Mouse (Mus musculus): Measurements from ENCODE around the gene Ccdc106. TPM values are rescaled to one million over a fixed set of nuclear protein-coding genes. Genes with fewer than 3 reads are reported as not detected.

The Ccdc106 gene
- total and polyA plus RNA-seq, 3 experiments = 0.52 to 0.81 TPM; not detected in 1

GRCm38 (mm10) chr7:5083325-5084105 is 63.2 kb downstream of the Ccdc106 start:
- H3K9me3 ChIP-seq (replicated peaks; ENCODE audit: low read length) = no peaks in the 10 kb centered on the region
- H3K36me3 ChIP-seq (replicated peaks in 1 of 2; ENCODE audit: control insufficient read depth in 1 of 2, insufficient read depth in 1 of 2, low read length in 1 of 2) = peaks cover 32 to 53% of the 10 kb centered on the region in 2 experiments
- peak overlapping the region; percentile 99 for H3K27ac ChIP-seq (ENCODE audit: insufficient read depth, low read depth)
- no peaks in the 10 kb centered on the region for H3K27me3 ChIP-seq (replicated peaks)
- in situ Hi-C loops (cut with MboI; ENCODE audit: low pct_ligation_motif_present, low pct_unique_long_range_greater_than_20kb, low sequenced_read_pairs) (no loop called here), dilution Hi-C loops (cut with MboI; ENCODE audit: extremely low pct_ligation_motif_present, extremely low pct_unique_long_range_greater_than_20kb, low sequenced_read_pairs) (no loop called here)
- H3K4me3 ChIP-seq (replicated peaks in 1 of 3; ENCODE audit: low read depth in 2 of 3, low read length in 2 of 3, poor library complexity in 1 of 3) = peak overlapping the region; percentile 54 to 68 (median 64)
- H3K79me2 ChIP-seq (replicated peaks; ENCODE audit: control insufficient read depth, extremely low read depth, insufficient read depth, poor library complexity, severe bottlenecking) = peaks cover 70% of the 10 kb centered on the region
- H3K4me1 ChIP-seq (ENCODE audit: control insufficient read depth in 1 of 2, insufficient read depth in 2 of 2) = peaks cover 12 to 55% of the 10 kb centered on the region in 2 experiments
- H3K9ac ChIP-seq (ENCODE audit: insufficient read depth, low read depth) = peak overlapping the region; percentile 61
- TF ChIP-seq POLR2A (IDR thresholded peaks at IDR 0.05; ENCODE audit: low read depth, low read length) (peak; percentile 71), ETS1 (conservative IDR thresholded peaks at IDR 0.05; ENCODE audit: low read depth, low read length) (peak; percentile 47; the same call in 1 of the 2 replicates), PAX5 (IDR thresholded peaks at IDR 0.05; ENCODE audit: low read length) (no peak), TBP (conservative IDR thresholded peaks at IDR 0.05; ENCODE audit: low read depth, low read length) (peak; percentile 72), JUND (conservative IDR thresholded peaks at IDR 0.05; ENCODE audit: low read depth, low read length) (peak; percentile 36; the same call in 1 of the 2 replicates), CHD2 (IDR thresholded peaks at IDR 0.05; ENCODE audit: low read length) (peak; percentile 68), BHLHE40 (IDR thresholded peaks at IDR 0.05; ENCODE audit: low read depth, low read length) (peak; percentile 62), SMC3 (IDR thresholded peaks at IDR 0.05; ENCODE audit: low read depth, low read length) (no peak), NRF1 (IDR thresholded peaks at IDR 0.05; ENCODE audit: low read depth, low read length) (no peak), MAX (IDR thresholded peaks at IDR 0.05; ENCODE audit: low read length) (no peak; the same call in 1 of the 2 replicates), IRF4 (IDR thresholded peaks at IDR 0.05; ENCODE audit: low read depth, low read length) (peak; percentile 99), CHD1 (IDR thresholded peaks at IDR 0.05; ENCODE audit: low read depth, low read length) (no peak), ELF1 (IDR thresholded peaks at IDR 0.05; ENCODE audit: low read depth, low read length) (peak; percentile 69), USF1 (IDR thresholded peaks at IDR 0.05; ENCODE audit: low read depth, low read length) (no peak), E2F4 (IDR thresholded peaks at IDR 0.05; ENCODE audit: insufficient replicate concordance, low read depth, low read length) (peak; percentile 81; the same call in 1 of the 2 replicates), MXI1 (IDR thresholded peaks at IDR 0.05; ENCODE audit: low read depth, low read length) (no peak), JUN (IDR thresholded peaks at IDR 0.05; ENCODE audit: insufficient read depth, low read depth, low read length) (peak; percentile 69), CTCF (conservative IDR thresholded peaks at IDR 0.05 in 1 of 2, IDR thresholded peaks at IDR 0.05 in 1 of 2; ENCODE audit: low read depth in 2 of 2, low read length in 2 of 2) (no peak), RAD21 (IDR thresholded peaks at IDR 0.05; ENCODE audit: low read depth, low read length) (no peak), POLR2AphosphoS2 (IDR thresholded peaks at IDR 0.05; ENCODE audit: low read depth, low read length) (peak; percentile 78; the same call in 1 of the 2 replicates), EP300 (IDR thresholded peaks at IDR 0.05; ENCODE audit: low read length) (peak; percentile 96), MAFK (IDR thresholded peaks at IDR 0.05; ENCODE audit: insufficient replicate concordance, low read length) (peak; percentile 53; the same call in 1 of the 2 replicates), MYC (IDR thresholded peaks at IDR 0.05; ENCODE audit: low read depth, low read length) (peak; percentile 73; the same call in 1 of the 2 replicates), RCOR1 (conservative IDR thresholded peaks at IDR 0.05; ENCODE audit: low read depth, low read length) (peak; percentile 62; the same call in 1 of the 2 replicates), TCF12 (IDR thresholded peaks at IDR 0.05; ENCODE audit: low read depth, low read length) (peak; percentile 76), NELFE (IDR thresholded peaks at IDR 0.05; ENCODE audit: low read depth, low read length) (peak; percentile 70), HCFC1 (IDR thresholded peaks at IDR 0.05; ENCODE audit: low read depth, low read length) (peak; percentile 52), KAT2A (IDR thresholded peaks at IDR 0.05; ENCODE audit: insufficient replicate concordance, low read length) (0 out of 2 replicates have a peak, but pooled peaks have one; percentile 28), ZMIZ1 (IDR thresholded peaks at IDR 0.05; ENCODE audit: low read depth, low read length) (peak; percentile 24), ZC3H11A (IDR thresholded peaks at IDR 0.05; ENCODE audit: low read depth, low read length) (no peak), GABPA (IDR thresholded peaks at IDR 0.05; ENCODE audit: insufficient replicate concordance, low read depth, low read length) (no peak), SIN3A (IDR thresholded peaks at IDR 0.05; ENCODE audit: low read length) (peak; percentile 36; the same call in 1 of the 2 replicates), ZNF384 (IDR thresholded peaks at IDR 0.05; ENCODE audit: low read depth, low read length) (no peak), ZKSCAN1 (IDR thresholded peaks at IDR 0.05; ENCODE audit: borderline replicate concordance, low read depth, low read length) (no peak), USF2 (conservative IDR thresholded peaks at IDR 0.05; ENCODE audit: low read depth, low read length) (no peak), MEF2A (IDR thresholded peaks at IDR 0.05; ENCODE audit: borderline replicate concordance, low read depth, low read length) (0 out of 2 replicates have a peak, but pooled peaks have one; percentile 38), MAZ (IDR thresholded peaks at IDR 0.05; ENCODE audit: low read depth, low read length) (0 out of 2 replicates have a peak, but pooled peaks have one; percentile 59), UBTF (IDR thresholded peaks at IDR 0.05; ENCODE audit: low read depth, low read length) (peak; percentile 16; the same call in 1 of the 2 replicates)
- DNase-seq (ENCODE audit: extremely low read depth) = peak; percentile 95
- H3K4me2 ChIP-seq (ENCODE audit: insufficient read depth, low read depth, poor library complexity, severe bottlenecking) = peak overlapping the region; percentile 95

Measured in CH12.LX (cell line).